Mouse (Mus musculus) forebrain, embryonic 16.5 days (tissue): Measurements from ENCODE around the gene Polr3g. TPM values are rescaled to one million over a fixed set of nuclear protein-coding genes. Genes with fewer than 3 reads are reported as not detected.

ENCODE experiments used
- ATAC-seq: fragments of 200-750 bp; cut with Nextera tagmentation; 2 replicates; pipeline ENCODE4 v1.8.0; 2017; ENCODE audit warnings: mild to moderate bottlenecking, moderate library complexity
- H3K27ac ChIP-seq: fragments of 300-500 bp; sonication (generic); 2 replicates; pipeline ENCODE4 v1.5.1; 2014; ENCODE audit warnings: low read length, control low read depth
- H3K27me3 ChIP-seq: fragments of 300-500 bp; sonication (generic); replicated peaks from 2 replicates; pipeline ENCODE4 v1.6.1; 2014; ENCODE audit warnings: low read length; ENCODE audit not compliant: control insufficient read depth, insufficient read depth
- H3K36me3 ChIP-seq: fragments of 300-500 bp; sonication (generic); 2 replicates; pipeline ENCODE4 v1.6.1; 2014; ENCODE audit not compliant: control insufficient read depth, insufficient read depth
- H3K4me1 ChIP-seq: fragments of 300-500 bp; sonication (generic); replicated peaks from 2 replicates; pipeline ENCODE4 v1.6.1; 2014; ENCODE audit warnings: low read length; ENCODE audit not compliant: control insufficient read depth, insufficient read depth
- H3K4me2 ChIP-seq: fragments of 300-500 bp; sonication (generic); 2 replicates; pipeline ENCODE4 v1.6.1; 2014; ENCODE audit warnings: mild to moderate bottlenecking, low read length, control low read depth
- H3K4me3 ChIP-seq: fragments of 300-500 bp; sonication (generic); replicated peaks from 2 replicates; pipeline ENCODE4 v1.5.1; 2014; ENCODE audit warnings: mild to moderate bottlenecking, low read length, control low read depth
- H3K9ac ChIP-seq: fragments of 300-500 bp; sonication (generic); replicated peaks from 2 replicates; pipeline ENCODE4 v1.6.1; 2014; ENCODE audit warnings: low read depth, low read length, control low read depth
- H3K9me3 ChIP-seq: fragments of 300-500 bp; sonication (generic); 2 replicates; pipeline ENCODE4 v1.6.1; 2016; ENCODE audit warnings: low read length; ENCODE audit not compliant: control insufficient read depth
- WGBS: fragments of 180-500 bp; shearing (Covaris S2); extraction: QIAGEN DNeasy Blood & Tissue Kit; methylation state at CpG from one replicate; pipeline ENCODE4 v1.1.7; 2014; 5-methylcytosine and 5-hydroxymethylcytosine counted together
- polyA plus RNA-seq: library from polyadenylated mRNA; unstranded; fragments of >200 nt; fragmentation: Nextera tagmentation; extraction: Ambion mirVana; gene quantifications from 2 replicates; pipeline ENCODE4 v1.2.1, GENCODE M21; 2015

Gene Polr3g
- polyA plus RNA-seq, 1 experiment from 2014 or later = 3.3 TPM

DNA sequence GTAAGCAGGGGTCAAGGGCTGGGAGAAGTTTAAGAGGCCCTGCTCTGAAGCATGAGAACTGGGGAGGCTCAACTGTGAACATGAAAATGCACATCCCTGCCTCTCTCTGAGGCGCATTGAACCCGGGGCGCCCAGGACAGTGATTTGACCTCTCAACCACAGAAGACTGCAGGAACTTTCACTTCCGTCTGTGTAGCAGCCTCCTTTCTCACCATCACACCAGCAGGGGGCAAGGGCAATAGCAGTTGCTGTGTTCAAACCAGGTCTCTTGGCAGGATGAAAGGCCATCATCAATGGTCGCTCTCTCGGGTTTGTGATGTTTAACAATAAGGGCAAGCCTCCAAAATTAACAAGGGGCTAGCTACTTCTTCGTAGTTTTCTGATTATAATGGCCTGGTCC is 7.7 kb downstream of the Polr3g start:
- Histone ChIP-seq H3K4me2 (no peak overlapping the region), H3K4me3 (no peak overlapping the region), H3K9ac (no peak overlapping the region), H3K9me3 (no peaks in the 10 kb centered on the region), H3K4me1 (no peaks in the 10 kb centered on the region), H3K27me3 (no peaks in the 10 kb centered on the region), H3K36me3 (no peaks in the 10 kb centered on the region), H3K27ac (no peak overlapping the region)
- 53% methylated on average over 7 of the region's 7 CpGs for WGBS
- ATAC-seq = no peak

- no peaks in the 10 kb centered on the region for H3K36me3 ChIP-seq
- H3K4me1 ChIP-seq = no peaks in the 10 kb centered on the region
- no peak overlapping the region for H3K4me2 ChIP-seq
- no peak overlapping the region for H3K9ac ChIP-seq
- H3K27me3 ChIP-seq = no peaks in the 10 kb centered on the region
- 93% methylated on average over 12 of the region's 12 CpGs for WGBS
- ATAC-seq = no peak
- no peaks in the 10 kb centered on the region for H3K9me3 ChIP-seq
- H3K4me3 ChIP-seq = no peak overlapping the region
- H3K27ac ChIP-seq = no peak overlapping the region
These were observed 16.4 kb downstream of the Polr3g start for GRCm38 (mm10) chr13:81694446-81694845.

DNA sequence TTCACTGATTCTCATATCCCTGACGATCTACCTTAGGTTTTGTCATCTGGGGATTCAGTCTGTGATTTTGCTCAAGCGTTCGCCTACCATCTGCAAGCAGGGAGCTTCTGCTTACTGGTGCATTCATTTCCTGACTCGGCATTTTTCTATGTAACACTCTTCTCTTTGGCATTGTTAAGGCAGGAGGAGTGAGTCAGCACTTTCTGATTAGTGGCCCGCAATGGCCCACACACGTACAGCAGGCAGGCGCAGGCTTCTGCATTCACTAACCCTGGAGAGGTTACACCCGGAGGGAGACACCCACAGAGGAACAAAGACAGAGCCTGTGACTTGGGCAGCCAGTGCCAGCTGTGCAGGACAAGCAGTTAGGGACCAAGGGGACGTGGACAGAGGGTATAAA is 19.2 kb downstream of the Polr3g start:
- Histone ChIP-seq H3K4me2 (no peak overlapping the region), H3K27ac (no peak overlapping the region), H3K4me1 (no peaks in the 10 kb centered on the region), H3K9me3 (no peaks in the 10 kb centered on the region), H3K9ac (no peak overlapping the region), H3K27me3 (no peaks in the 10 kb centered on the region), H3K4me3 (no peak overlapping the region), H3K36me3 (no peaks in the 10 kb centered on the region)
- WGBS = 54% methylated on average over 9 of the region's 9 CpGs
- no peak for ATAC-seq

DNA sequence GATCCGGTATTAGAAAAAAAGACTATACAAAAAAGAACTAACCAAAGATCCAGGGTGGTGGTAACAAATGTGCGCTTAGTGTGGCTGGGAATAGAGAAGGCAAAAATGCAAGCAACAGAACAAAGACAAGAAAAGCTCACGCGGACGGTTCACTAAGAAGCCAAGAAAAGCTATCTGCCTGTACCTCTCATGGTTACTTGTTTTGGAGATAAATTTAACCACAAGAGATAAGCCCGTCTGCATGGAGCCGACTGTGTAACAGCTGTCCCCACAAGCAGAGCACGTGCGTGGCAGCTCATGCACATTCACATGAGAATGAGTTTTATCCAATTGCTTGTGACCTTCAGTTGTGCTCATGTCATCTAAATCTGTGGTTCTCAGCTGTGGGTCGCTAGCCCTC is 20.3 kb downstream of the Polr3g start:
- H3K4me3 ChIP-seq = no peak overlapping the region
- H3K9ac ChIP-seq = no peak overlapping the region
- H3K4me2 ChIP-seq = no peak overlapping the region
- H3K36me3 ChIP-seq = no peaks in the 10 kb centered on the region
- H3K4me1 ChIP-seq = no peaks in the 10 kb centered on the region
- 90% methylated on average over 10 of the region's 10 CpGs for WGBS
- no peak overlapping the region for H3K27ac ChIP-seq
- ATAC-seq = no peak
- no peaks in the 10 kb centered on the region for H3K9me3 ChIP-seq
- no peaks in the 10 kb centered on the region for H3K27me3 ChIP-seq

DNA sequence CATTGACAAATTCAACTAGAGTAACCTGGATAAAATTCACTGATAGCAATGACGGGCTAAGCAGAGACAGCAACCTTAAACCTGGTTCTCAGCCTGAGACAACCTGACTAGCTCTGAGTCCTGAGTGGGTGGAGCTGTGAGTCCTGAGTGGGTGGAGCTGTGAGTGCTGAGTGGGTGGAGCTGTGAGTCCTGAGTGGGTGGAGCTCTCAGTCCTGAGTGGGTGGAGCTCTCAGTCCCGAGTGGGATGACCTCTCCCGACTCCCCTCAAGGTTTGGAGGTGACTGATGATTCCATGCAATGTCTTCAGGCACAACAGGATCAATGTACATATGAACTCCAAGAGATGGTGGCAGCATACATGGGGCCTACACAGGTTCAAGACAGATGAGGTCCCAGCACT is 21.2 kb downstream of the Polr3g start:
- Histone ChIP-seq H3K4me2 (no peak overlapping the region), H3K36me3 (no peaks in the 10 kb centered on the region), H3K9me3 (no peaks in the 10 kb centered on the region), H3K27me3 (no peaks in the 10 kb centered on the region), H3K27ac (no peak overlapping the region), H3K9ac (no peak overlapping the region), H3K4me1 (no peaks in the 10 kb centered on the region), H3K4me3 (no peak overlapping the region)
- no peak for ATAC-seq
- WGBS = 87% methylated on average over 3 of the region's 3 CpGs

- H3K9ac ChIP-seq = no peak overlapping the region
- WGBS = 92% methylated on average over 3 of the region's 3 CpGs
- no peaks in the 10 kb centered on the region for H3K9me3 ChIP-seq
- H3K4me2 ChIP-seq = no peak overlapping the region
- no peak overlapping the region for H3K4me3 ChIP-seq
- H3K36me3 ChIP-seq = no peaks in the 10 kb centered on the region
- no peaks in the 10 kb centered on the region for H3K27me3 ChIP-seq
- H3K4me1 ChIP-seq = no peaks in the 10 kb centered on the region
- ATAC-seq = no peak
- H3K27ac ChIP-seq = no peak overlapping the region
These were observed 25.9 kb downstream of the Polr3g start for GRCm38 (mm10) chr13:81684884-81685283.

GRCm38 (mm10) chr13:81684258-81684657 is 26.6 kb downstream of the Polr3g start:
- no peak overlapping the region for H3K9ac ChIP-seq
- no peak for ATAC-seq
- no peak overlapping the region for H3K27ac ChIP-seq
- H3K9me3 ChIP-seq = no peaks in the 10 kb centered on the region
- no peaks in the 10 kb centered on the region for H3K4me1 ChIP-seq
- H3K36me3 ChIP-seq = no peaks in the 10 kb centered on the region
- no peaks in the 10 kb centered on the region for H3K27me3 ChIP-seq
- no peak overlapping the region for H3K4me3 ChIP-seq
- 90% methylated on average over 5 of the region's 5 CpGs for WGBS
- H3K4me2 ChIP-seq = no peak overlapping the region

GRCm38 (mm10) chr13:81683107-81683506 is 27.7 kb downstream of the Polr3g start:
- Histone ChIP-seq H3K9me3 (no peaks in the 10 kb centered on the region), H3K27me3 (no peaks in the 10 kb centered on the region), H3K4me2 (no peak overlapping the region), H3K4me1 (no peaks in the 10 kb centered on the region), H3K27ac (no peak overlapping the region), H3K36me3 (no peaks in the 10 kb centered on the region), H3K9ac (no peak overlapping the region), H3K4me3 (no peak overlapping the region)
- no peak for ATAC-seq
- 93% methylated on average over 3 of the region's 3 CpGs for WGBS

DNA sequence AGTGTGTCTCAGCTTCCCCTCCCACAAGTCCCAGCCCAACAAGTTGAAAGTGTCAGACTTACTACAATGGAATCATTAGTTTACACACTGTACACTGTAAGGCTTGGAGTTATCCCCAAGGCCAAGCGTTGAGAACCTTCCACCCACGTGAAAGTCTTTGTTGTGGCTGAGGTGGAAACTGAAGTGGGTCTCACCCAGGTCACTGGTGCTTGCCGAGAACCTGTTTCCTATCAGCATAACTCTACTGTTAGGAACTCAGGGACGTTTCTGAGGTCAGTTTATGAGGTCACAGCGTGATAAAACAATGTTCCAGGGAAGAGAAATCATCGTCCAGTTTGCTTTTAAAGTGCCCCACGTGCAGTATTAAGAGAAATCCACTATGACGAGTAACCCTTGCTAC is 35.5 kb downstream of the Polr3g start:
- H3K4me3 ChIP-seq = no peak overlapping the region
- H3K4me2 ChIP-seq = no peak overlapping the region
- WGBS = 90% methylated on average over 8 of the region's 8 CpGs
- no peaks in the 10 kb centered on the region for H3K27me3 ChIP-seq
- H3K9ac ChIP-seq = no peak overlapping the region
- ATAC-seq = no peak
- no peaks in the 10 kb centered on the region for H3K4me1 ChIP-seq
- no peaks in the 10 kb centered on the region for H3K9me3 ChIP-seq
- H3K36me3 ChIP-seq = peaks cover 7% of the 10 kb centered on the region; the same call in 1 of the 2 replicates
- H3K27ac ChIP-seq = no peak overlapping the region

GRCm38 (mm10) chr13:81667713-81668112 is 43.1 kb downstream of the Polr3g start:
- Histone ChIP-seq H3K27ac (no peak overlapping the region), H3K4me1 (0 out of 2 replicates have a peak, but pooled peaks cover 7% of the 10 kb centered on the region), H3K36me3 (peaks cover 35% of the 10 kb centered on the region), H3K9ac (no peak overlapping the region), H3K4me3 (no peak overlapping the region), H3K4me2 (no peak overlapping the region), H3K27me3 (no peaks in the 10 kb centered on the region), H3K9me3 (no peaks in the 10 kb centered on the region)
- ATAC-seq = no peak
- WGBS = 97% methylated on average over 5 of the region's 5 CpGs
